Mouse (Mus musculus) cerebellum, adult 11 months (tissue): ENCODE data around the gene Selenop.

Source experiments
- DNase-seq: peaks from one replicate; pipeline ENCODE4 v3.0.0; 2022

Gene Selenop

DNA sequence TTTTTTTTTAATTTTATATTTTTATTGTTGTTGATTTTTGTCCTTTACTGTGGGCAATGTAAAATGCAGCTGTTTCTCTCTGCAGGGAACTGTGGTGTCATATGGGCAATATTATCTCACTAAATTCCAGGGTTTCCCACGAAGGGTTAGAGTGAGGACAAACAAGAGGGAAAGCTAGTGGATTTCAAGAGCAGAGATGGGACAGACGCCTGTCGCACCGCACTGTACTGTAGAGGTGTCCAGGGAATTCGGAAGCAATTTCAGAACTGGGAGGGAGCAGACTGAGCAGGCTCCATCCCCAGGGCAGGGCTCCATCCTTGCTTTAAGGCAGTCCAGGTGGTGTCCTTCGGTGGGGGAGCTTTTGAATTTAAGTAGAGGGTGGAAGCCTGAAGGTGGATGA, 2.9 kb downstream of the Selenop start:
- no peak for DNase-seq

DNA sequence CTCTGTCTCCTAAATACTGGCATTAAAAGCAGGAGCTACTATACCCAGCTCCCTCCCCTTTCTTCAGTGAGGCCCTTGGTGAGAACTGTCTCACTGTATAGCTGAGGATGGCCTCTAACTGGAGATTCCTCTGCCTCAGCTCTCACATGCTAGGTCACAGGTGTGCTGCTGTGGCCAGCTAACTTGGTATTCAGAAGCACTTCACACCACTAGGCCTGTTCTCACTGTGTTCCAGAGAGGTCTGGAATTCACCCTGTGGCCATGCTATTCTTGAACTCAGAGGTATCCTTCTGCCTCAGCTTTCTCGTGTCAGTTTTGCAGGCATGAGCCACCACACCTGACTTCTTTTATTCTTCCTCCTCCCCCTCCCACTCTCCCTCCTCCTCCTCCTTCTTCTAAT, 4.8 kb downstream of the Selenop start:
- no peak for DNase-seq

DNA sequence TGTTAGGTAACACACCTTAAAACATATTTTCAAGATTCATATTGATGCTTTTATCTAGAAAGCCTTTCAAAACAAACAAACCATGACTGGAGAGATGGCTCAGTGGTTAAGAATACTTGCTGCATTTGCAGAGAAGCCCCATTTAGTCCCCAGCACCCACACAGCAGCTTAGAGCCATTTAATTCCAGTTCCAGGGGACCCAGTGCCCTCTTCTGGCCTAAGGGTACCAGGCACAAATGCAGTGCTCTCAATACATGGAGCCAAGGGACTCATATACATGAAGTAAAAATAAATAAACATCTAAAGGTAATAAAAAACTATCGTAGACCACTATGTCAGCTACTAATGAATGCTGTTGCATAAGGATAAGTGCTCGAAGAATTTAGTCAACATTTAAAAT, 9.0 kb downstream of the Selenop start:
- DNase-seq, result no peak

- no peak for DNase-seq
Observed at GRCm38 (mm10) chr15:3279242-3279641, 10.9 kb downstream of the Selenop start.

- DNase-seq, result no peak
Observed at GRCm38 (mm10) chr15:3281216-3281615, 12.9 kb downstream of the Selenop start.

DNA sequence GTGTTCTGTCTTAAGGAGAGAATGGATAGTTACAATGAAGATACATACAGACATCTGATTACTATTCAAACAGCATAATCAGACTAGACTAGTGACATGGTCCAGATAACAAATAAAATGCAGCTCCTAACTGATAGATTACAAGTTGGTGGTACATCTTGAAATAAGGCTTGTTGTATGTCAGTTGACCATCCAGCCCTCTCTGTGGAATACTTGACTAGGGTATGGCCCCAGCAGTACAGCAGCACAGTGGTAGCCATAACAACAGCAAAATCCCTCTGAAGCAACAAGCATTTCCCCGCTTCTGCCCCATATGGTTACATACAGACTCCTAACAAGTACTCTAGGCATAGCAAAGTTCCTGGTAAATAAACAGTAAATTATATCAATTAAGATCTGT, 13.4 kb downstream of the Selenop start:
- DNase-seq, result no peak

DNA sequence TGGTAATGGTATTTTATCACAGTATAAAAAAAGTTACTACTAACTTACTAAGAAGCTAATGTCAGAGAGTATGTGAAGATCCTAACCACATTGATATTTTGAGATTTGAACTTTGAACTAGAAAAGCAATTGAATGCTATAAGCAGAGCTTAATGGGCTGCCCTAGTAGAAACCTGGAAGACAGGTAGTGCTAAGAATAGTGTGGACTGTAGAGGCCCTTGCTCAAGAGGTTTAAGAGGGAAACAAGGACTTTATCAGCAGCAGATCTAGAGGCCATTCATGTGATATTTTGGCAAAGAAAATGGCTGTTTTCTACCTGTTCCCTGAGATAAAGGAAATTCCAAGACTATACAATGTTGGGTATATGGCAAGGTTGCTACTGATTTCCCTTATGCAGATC, 17.7 kb downstream of the Selenop start:
- DNase-seq, result no peak

GRCm38 (mm10) chr15:3290435-3290834, 22.1 kb downstream of the Selenop start:
- DNase-seq, result no peak

DNA sequence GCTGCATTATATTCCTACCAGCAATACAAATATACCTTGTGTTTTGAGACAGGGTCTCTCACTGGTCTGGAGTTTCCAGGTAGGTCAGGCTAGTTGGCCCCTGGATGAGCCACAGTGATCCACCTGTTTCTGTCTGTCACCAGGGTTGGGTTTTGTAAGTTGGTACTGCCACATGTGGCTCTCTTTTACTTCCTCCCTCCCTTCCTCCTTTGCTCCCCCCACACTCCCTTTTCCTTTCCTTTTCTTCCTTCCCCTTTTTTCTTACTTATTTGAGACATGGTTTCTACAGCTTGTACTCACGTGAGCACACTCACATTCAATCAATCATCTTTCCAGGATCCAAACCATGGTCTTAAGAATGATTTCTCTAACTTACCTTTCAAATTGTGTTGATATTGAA, 25.1 kb downstream of the Selenop start:
- no peak for DNase-seq

GRCm38 (mm10) chr15:3295986-3296385, 27.6 kb downstream of the Selenop start:
- no peak for DNase-seq

GRCm38 (mm10) chr15:3297615-3298014, 29.3 kb downstream of the Selenop start:
- no peak for DNase-seq

DNA sequence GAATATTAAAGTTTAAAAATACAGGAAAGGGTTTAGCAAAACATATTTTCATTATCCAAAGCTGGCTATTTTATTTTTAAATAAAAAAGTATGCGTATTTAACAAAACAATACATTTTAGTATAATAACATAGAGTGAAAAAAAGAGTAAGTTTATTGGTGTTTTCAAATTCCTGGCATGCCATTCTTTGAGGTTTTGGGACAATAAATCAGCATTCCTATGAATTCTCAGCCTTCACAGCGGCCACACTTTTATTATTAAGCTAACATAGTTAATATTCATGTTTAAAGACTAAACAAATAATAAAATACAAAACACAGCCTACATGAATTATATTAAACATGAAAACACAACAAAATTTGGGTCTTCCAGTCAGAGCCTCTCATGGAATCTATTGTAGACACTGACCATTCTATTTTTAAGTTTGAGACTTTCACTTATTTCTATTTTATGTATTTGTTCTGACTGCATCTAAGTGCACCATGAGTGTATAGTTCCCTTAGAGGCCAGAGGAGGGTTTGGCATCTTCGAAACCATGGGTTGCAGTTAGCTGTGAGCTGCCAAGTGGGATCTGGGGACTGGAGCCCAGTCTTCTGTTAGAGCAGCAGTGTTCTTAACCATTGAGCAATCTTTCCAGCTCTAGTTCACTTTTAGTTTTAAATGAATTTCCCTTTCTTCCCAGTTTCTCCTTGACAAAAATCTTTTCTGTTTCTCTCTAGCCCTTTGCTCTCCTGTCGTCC, 32.2 kb downstream of the Selenop start:
- DNase-seq, result no peak

GRCm38 (mm10) chr15:3303426-3303825, 35.1 kb downstream of the Selenop start, which contains the start of gene Ccdc152:
Ccdc152 (minus strand) TSS chr15:3303526.
- no peak for DNase-seq

GRCm38 (mm10) chr15:3309856-3310255, 41.5 kb downstream of the Selenop start:
- no peak for DNase-seq

DNA sequence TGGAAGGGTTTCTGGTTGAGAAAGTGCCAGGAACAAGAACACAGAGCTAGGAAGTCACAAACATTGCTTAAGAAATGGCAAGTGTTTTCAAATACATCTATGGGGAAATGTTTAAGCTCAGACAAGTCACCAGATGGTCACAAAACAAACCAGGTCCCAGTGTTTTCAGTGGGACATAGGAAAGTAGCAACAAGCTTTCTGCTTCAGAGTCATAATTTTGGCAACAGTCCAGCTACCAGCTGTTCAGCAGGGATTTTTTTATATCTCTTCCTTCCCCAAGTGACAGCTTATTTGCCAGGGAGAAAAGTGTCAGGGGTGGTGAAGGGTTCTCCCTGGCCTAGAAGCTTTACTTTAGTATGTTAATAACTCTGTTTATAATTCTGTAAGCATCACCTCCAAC, 44.6 kb downstream of the Selenop start:
- no peak for DNase-seq

GRCm38 (mm10) chr15:3316617-3317016, 48.3 kb downstream of the Selenop start:
- DNase-seq, result no peak

- no peak for DNase-seq
Observed at GRCm38 (mm10) chr15:3319929-3320328, 51.6 kb downstream of the Selenop start.

DNA sequence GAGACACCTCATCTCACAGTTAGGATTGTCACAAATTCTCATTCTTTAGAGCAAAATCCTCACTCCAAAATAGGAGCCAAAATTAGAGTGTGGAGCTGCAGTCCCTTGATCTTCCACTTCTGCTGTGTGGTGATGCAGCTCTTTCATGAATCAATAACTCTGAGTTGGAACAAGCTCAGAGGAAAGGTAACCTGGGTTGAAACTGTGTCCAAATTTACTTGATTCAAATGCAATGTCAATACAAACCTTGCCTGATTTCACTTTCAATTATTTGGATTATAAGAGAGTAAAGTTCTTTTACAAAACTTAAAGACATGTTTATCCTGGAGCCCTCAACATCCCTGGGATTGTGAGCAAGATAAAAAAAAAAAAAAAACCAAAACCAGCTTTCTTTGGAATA, 54.7 kb downstream of the Selenop start:
- DNase-seq, result no peak
